Mouse (Mus musculus): ENCODE results near the gene Olfr1242. TPM values are rescaled to one million over a fixed set of nuclear protein-coding genes. Genes with fewer than 3 reads are reported as not detected.

Gene Olfr1242
- total RNA-seq (2014; rRNA removed) (not detected in 2 replicates), polyA plus RNA-seq (2015; fragmentation: Nextera tagmentation; extraction: Ambion mirVana) (not detected in 2 replicates)

DNA sequence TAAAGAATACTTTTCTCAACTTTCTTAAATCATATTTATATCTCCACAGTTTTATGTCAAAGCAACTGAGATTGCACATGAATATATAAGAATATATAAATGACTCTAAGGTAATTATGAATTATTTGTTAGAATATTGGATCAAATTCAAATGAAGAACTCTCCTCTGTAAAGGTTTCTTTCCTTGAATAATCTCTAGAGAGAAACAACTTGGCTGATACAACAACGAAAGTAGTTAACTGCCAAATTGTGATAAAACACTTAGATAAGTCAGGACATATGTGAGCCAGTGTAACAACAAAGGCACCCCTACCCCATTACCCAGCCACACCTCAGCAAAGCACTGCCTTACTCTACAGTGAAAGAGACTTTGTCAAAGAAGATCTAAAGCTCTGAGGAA, at the start of gene Olfr1242:
TSS of gene Olfr1242 (minus strand) at position 101 of the 400 bp plus-strand sequence.
- no peak within 1 kb of the TSS for H3K9ac ChIP-seq
- no peaks in the 10 kb centered on the region for H3K9me3 ChIP-seq (ENCODE audit: low read length)
- no peaks in the 10 kb centered on the region for H3K4me1 ChIP-seq (ENCODE audit: insufficient read depth)
- H3K36me3 ChIP-seq (ENCODE audit: insufficient read depth), result no peaks in the 10 kb centered on the region
- no peak within 1 kb of the TSS for H3K4me3 ChIP-seq (ENCODE audit: low read depth, low read length)
- no peak within 1 kb of the TSS for H3K4me2 ChIP-seq (ENCODE audit: low read depth)
- 90% methylated on average over 1 of the region's 1 CpGs for WGBS
- H3K27ac ChIP-seq (ENCODE audit: low read depth, low read length), result no peak within 1 kb of the TSS
- DNase-seq, result no peak
- ATAC-seq, result no peak
- no peaks in the 10 kb centered on the region for H3K27me3 ChIP-seq (ENCODE audit: insufficient read depth, low read length)
- no peak for TF ChIP-seq CTCF (IDR thresholded peaks at IDR 0.05; ENCODE audit: low read depth)

DNA sequence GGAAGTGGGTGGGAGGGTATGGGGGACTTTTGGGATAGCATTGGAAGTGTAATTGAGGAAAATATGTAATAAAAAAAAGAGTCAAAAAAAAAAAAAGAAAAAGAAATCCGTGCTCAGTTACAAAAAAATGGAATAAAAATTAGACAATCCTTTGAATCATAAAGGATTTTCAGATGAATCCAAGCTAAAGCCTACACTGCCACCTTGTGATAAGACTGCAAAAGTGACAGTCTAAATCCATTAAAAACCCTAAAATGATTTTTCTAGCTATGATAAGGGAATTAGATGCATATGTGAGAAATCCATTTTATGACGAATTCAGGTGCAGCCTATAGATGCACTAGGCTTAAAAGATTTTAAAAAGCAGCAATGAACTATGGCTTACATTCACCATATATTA, 46.4 kb upstream of the Olfr1242 start:
- no peaks in the 10 kb centered on the region for H3K27me3 ChIP-seq (ENCODE audit: insufficient read depth, low read length)
- H3K4me2 ChIP-seq (ENCODE audit: low read depth), result no peak overlapping the region
- H3K4me1 ChIP-seq (ENCODE audit: insufficient read depth), result no peaks in the 10 kb centered on the region
- no peak overlapping the region for H3K4me3 ChIP-seq (ENCODE audit: low read depth, low read length)
- DNase-seq, result peak; percentile 54
- H3K9ac ChIP-seq, result no peak overlapping the region
- TF ChIP-seq CTCF (IDR thresholded peaks at IDR 0.05; ENCODE audit: low read depth), result peak; percentile 67
- H3K9me3 ChIP-seq (ENCODE audit: low read length), result no peaks in the 10 kb centered on the region
- WGBS, result 52% methylated on average over 2 of the region's 2 CpGs
- ATAC-seq, result no peak
- no peaks in the 10 kb centered on the region for H3K36me3 ChIP-seq (ENCODE audit: insufficient read depth)
- H3K27ac ChIP-seq (ENCODE audit: low read depth, low read length), result no peak overlapping the region

DNA sequence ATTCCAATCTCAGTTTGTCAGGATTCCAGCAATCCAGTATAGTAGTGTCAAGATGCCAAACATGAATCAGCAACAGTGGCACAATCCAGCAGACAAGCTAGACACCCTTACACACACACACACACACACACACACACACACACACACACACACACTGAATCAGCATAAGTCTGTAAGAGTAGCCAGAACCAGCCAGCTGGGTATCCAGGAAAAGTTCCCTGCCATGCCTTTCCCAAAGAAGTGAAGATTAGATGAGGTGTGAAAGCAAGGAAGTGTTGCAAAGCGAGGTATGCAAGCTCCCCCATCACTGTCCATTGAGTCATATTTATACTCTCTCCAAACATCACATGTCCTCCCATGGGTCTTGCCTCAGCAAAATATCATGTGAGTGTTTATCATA, 41.8 kb upstream of the Olfr1242 start:
- H3K27ac ChIP-seq (ENCODE audit: low read depth, low read length), result no peak overlapping the region
- DNase-seq, result no peak
- no peak for TF ChIP-seq CTCF (IDR thresholded peaks at IDR 0.05; ENCODE audit: low read depth)
- no peaks in the 10 kb centered on the region for H3K36me3 ChIP-seq (ENCODE audit: insufficient read depth)
- ATAC-seq, result no peak
- 85% methylated on average over 1 of the region's 1 CpGs for WGBS
- H3K4me1 ChIP-seq (ENCODE audit: insufficient read depth), result no peaks in the 10 kb centered on the region
- no peak overlapping the region for H3K9ac ChIP-seq
- H3K4me3 ChIP-seq (ENCODE audit: low read depth, low read length), result no peak overlapping the region
- H3K9me3 ChIP-seq (ENCODE audit: low read length), result no peaks in the 10 kb centered on the region
- H3K27me3 ChIP-seq (ENCODE audit: insufficient read depth, low read length), result no peaks in the 10 kb centered on the region
- no peak overlapping the region for H3K4me2 ChIP-seq (ENCODE audit: low read depth)

DNA sequence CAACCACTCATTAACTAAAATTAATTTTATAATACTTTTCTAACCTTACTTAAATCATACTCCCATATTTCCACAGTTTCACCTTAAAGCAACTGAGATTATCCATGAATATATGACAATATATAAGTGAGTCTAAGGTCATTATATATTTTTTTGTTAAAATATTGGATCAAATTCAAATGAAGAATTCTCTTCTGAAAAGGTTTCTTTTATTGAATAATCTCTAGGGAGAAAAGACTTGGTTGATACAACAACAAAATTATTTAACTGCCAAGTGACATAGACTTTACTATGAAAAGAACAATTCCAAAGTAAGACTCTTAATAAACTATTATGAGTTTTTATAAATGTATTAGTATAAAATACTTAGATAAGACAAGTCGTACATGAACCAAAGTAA, 33.3 kb upstream of the Olfr1242 start, which contains the start of gene Olfr1243:
TSS of gene Olfr1243 (minus strand) at position 101 of the 400 bp plus-strand sequence.
- no peak for DNase-seq
- Histone ChIP-seq H3K9ac (no peak within 1 kb of the TSS), H3K4me3 (ENCODE audit: low read depth, low read length) (no peak within 1 kb of the TSS), H3K4me2 (ENCODE audit: low read depth) (no peak within 1 kb of the TSS), H3K9me3 (ENCODE audit: low read length) (no peaks in the 10 kb centered on the region), H3K27ac (ENCODE audit: low read depth, low read length) (no peak within 1 kb of the TSS), H3K36me3 (ENCODE audit: insufficient read depth) (no peaks in the 10 kb centered on the region), H3K27me3 (ENCODE audit: insufficient read depth, low read length) (no peaks in the 10 kb centered on the region), H3K4me1 (ENCODE audit: insufficient read depth) (no peaks in the 10 kb centered on the region)
- WGBS, result 92% methylated on average over 1 of the region's 1 CpGs
- TF ChIP-seq CTCF (IDR thresholded peaks at IDR 0.05; ENCODE audit: low read depth), result no peak
- ATAC-seq, result no peak

DNA sequence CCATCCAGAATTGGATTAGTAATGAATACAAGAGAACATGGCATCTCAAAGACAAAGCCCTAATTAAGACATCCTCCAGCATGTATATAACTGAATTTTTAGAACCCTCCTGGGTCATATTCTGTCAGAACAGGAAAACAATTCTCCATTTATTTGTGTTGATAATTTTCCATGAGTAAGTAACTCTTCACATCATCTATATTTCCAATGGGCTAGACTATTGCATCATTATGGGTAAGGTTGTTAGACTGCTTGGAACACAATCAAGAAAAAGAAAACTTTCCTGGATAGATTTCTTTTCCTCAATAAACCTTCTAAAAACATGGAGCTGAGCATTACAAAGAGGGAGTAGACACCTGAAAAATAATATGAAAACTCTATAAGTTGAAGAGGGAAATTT, 11.1 kb downstream of the Olfr1242 start, which contains the start of gene Olfr1241:
TSS of gene Olfr1241 (minus strand) at position 101 of the 400 bp plus-strand sequence.
- Histone ChIP-seq H3K9me3 (ENCODE audit: low read length) (no peaks in the 10 kb centered on the region), H3K27ac (ENCODE audit: low read depth, low read length) (no peak within 1 kb of the TSS), H3K4me1 (ENCODE audit: insufficient read depth) (no peaks in the 10 kb centered on the region), H3K4me2 (ENCODE audit: low read depth) (no peak within 1 kb of the TSS), H3K4me3 (ENCODE audit: low read depth, low read length) (no peak within 1 kb of the TSS), H3K36me3 (ENCODE audit: insufficient read depth) (no peaks in the 10 kb centered on the region), H3K9ac (no peak within 1 kb of the TSS), H3K27me3 (ENCODE audit: insufficient read depth, low read length) (no peaks in the 10 kb centered on the region)
- no peak for DNase-seq
- TF ChIP-seq CTCF (IDR thresholded peaks at IDR 0.05; ENCODE audit: low read depth), result no peak
- ATAC-seq, result no peak

DNA sequence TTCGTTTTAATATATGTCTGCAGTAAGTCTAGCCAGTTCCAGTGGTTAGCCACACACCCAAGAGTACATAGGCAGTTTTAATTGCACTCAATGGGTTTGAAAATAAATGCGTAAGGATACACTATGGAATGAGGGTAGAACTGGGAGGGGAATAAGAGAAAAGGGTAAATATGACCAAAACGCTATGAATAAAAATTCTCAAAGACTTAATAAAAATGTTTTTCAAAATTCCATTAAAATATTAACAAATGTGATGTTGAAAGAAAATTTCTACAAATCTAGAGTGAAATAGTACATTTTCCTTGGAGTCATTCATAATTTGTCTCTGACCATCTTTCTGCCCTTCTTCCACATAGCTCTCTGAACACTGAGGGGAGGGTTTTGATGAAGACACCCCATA, 55.2 kb downstream of the Olfr1242 start, which contains the start of gene Olfr1240:
TSS of gene Olfr1240 (minus strand) at position 101 of the 400 bp plus-strand sequence.
- Histone ChIP-seq H3K27me3 (ENCODE audit: insufficient read depth, low read length) (no peaks in the 10 kb centered on the region), H3K27ac (ENCODE audit: low read depth, low read length) (no peak within 1 kb of the TSS), H3K36me3 (ENCODE audit: insufficient read depth) (no peaks in the 10 kb centered on the region), H3K9ac (no peak within 1 kb of the TSS), H3K4me1 (ENCODE audit: insufficient read depth) (no peaks in the 10 kb centered on the region), H3K4me3 (ENCODE audit: low read depth, low read length) (no peak within 1 kb of the TSS), H3K4me2 (ENCODE audit: low read depth) (no peak within 1 kb of the TSS), H3K9me3 (ENCODE audit: low read length) (no peaks in the 10 kb centered on the region)
- WGBS, result 90% methylated on average over 3 of the region's 3 CpGs
- TF ChIP-seq CTCF (IDR thresholded peaks at IDR 0.05; ENCODE audit: low read depth), result no peak
- DNase-seq (no peak), ATAC-seq (no peak)

Other genes starting within 250 kb of the Olfr1242 start
- not detected in 2 replicates for gene Olfr1228, start 244.3 kb downstream of the Olfr1242 start, total RNA-seq (2014; rRNA removed)
- gene Olfr1228, start 244.3 kb downstream of the Olfr1242 start, polyA plus RNA-seq (2015; fragmentation: Nextera tagmentation; extraction: Ambion mirVana), result not detected in 2 replicates
- gene Olfr1229, start 210.3 kb downstream of the Olfr1242 start, total RNA-seq (2014; rRNA removed), result not detected in 2 replicates
- gene Olfr1229, start 210.3 kb downstream of the Olfr1242 start, polyA plus RNA-seq (2015; fragmentation: Nextera tagmentation; extraction: Ambion mirVana), result not detected in 2 replicates
- gene Olfr1230, start 201.1 kb downstream of the Olfr1242 start, total RNA-seq (2014; rRNA removed), result not detected in 2 replicates
- gene Olfr1230, start 201.1 kb downstream of the Olfr1242 start, polyA plus RNA-seq (2015; fragmentation: Nextera tagmentation; extraction: Ambion mirVana), result not detected in 2 replicates
- not detected in 2 replicates for gene Olfr1231, start 191.3 kb downstream of the Olfr1242 start, total RNA-seq (2014; rRNA removed)
- not detected in 2 replicates for gene Olfr1231, start 191.3 kb downstream of the Olfr1242 start, polyA plus RNA-seq (2015; fragmentation: Nextera tagmentation; extraction: Ambion mirVana)
- gene Olfr1232, start 168.7 kb downstream of the Olfr1242 start, total RNA-seq (2014; rRNA removed), result not detected in 2 replicates
- not detected in 2 replicates for gene Olfr1232, start 168.7 kb downstream of the Olfr1242 start, polyA plus RNA-seq (2015; fragmentation: Nextera tagmentation; extraction: Ambion mirVana)
- not detected in 2 replicates for gene Olfr1233, start 155.9 kb downstream of the Olfr1242 start, total RNA-seq (2014; rRNA removed)
- not detected in 2 replicates for gene Olfr1233, start 155.9 kb downstream of the Olfr1242 start, polyA plus RNA-seq (2015; fragmentation: Nextera tagmentation; extraction: Ambion mirVana)
- not detected in 2 replicates for gene Olfr1234, start 133.5 kb downstream of the Olfr1242 start, total RNA-seq (2014; rRNA removed)
- gene Olfr1234, start 133.5 kb downstream of the Olfr1242 start, polyA plus RNA-seq (2015; fragmentation: Nextera tagmentation; extraction: Ambion mirVana), result not detected in 2 replicates
- gene Olfr1238, start 88.7 kb downstream of the Olfr1242 start, total RNA-seq (2014; rRNA removed), result not detected in 2 replicates
- not detected in 2 replicates for gene Olfr1238, start 88.7 kb downstream of the Olfr1242 start, polyA plus RNA-seq (2015; fragmentation: Nextera tagmentation; extraction: Ambion mirVana)
- not detected in 2 replicates for gene Olfr1239, start 77.9 kb downstream of the Olfr1242 start, total RNA-seq (2014; rRNA removed)
- not detected in 2 replicates for gene Olfr1239, start 77.9 kb downstream of the Olfr1242 start, polyA plus RNA-seq (2015; fragmentation: Nextera tagmentation; extraction: Ambion mirVana)
- gene Olfr1240, start 55.3 kb downstream of the Olfr1242 start, total RNA-seq (2014; rRNA removed), result not detected in 2 replicates
- not detected in 2 replicates for gene Olfr1240, start 55.3 kb downstream of the Olfr1242 start, polyA plus RNA-seq (2015; fragmentation: Nextera tagmentation; extraction: Ambion mirVana)
- gene Olfr1241, start 11.2 kb downstream of the Olfr1242 start, total RNA-seq (2014; rRNA removed), result not detected in 2 replicates
- not detected in 2 replicates for gene Olfr1241, start 11.2 kb downstream of the Olfr1242 start, polyA plus RNA-seq (2015; fragmentation: Nextera tagmentation; extraction: Ambion mirVana)
- gene Olfr1243, start 33.2 kb upstream of the Olfr1242 start, total RNA-seq (2014; rRNA removed), result not detected in 2 replicates
- gene Olfr1243, start 33.2 kb upstream of the Olfr1242 start, polyA plus RNA-seq (2015; fragmentation: Nextera tagmentation; extraction: Ambion mirVana), result not detected in 2 replicates
- not detected in 2 replicates for gene Olfr1245, start 80.1 kb upstream of the Olfr1242 start, total RNA-seq (2014; rRNA removed)
- not detected in 2 replicates for gene Olfr1245, start 80.1 kb upstream of the Olfr1242 start, polyA plus RNA-seq (2015; fragmentation: Nextera tagmentation; extraction: Ambion mirVana)
- gene Olfr1246, start 94.8 kb upstream of the Olfr1242 start, total RNA-seq (2014; rRNA removed), result not detected in 2 replicates
- gene Olfr1246, start 94.8 kb upstream of the Olfr1242 start, polyA plus RNA-seq (2015; fragmentation: Nextera tagmentation; extraction: Ambion mirVana), result not detected in 2 replicates
- not detected in 2 replicates for gene Olfr1247, start 115.8 kb upstream of the Olfr1242 start, total RNA-seq (2014; rRNA removed)
- gene Olfr1247, start 115.8 kb upstream of the Olfr1242 start, polyA plus RNA-seq (2015; fragmentation: Nextera tagmentation; extraction: Ambion mirVana), result not detected in 2 replicates
- not detected in 2 replicates for gene Olfr1248, start 119.9 kb upstream of the Olfr1242 start, total RNA-seq (2014; rRNA removed)
- not detected in 2 replicates for gene Olfr1248, start 119.9 kb upstream of the Olfr1242 start, polyA plus RNA-seq (2015; fragmentation: Nextera tagmentation; extraction: Ambion mirVana)
- not detected in 2 replicates for gene Olfr1249, start 136.6 kb upstream of the Olfr1242 start, total RNA-seq (2014; rRNA removed)
- gene Olfr1249, start 136.6 kb upstream of the Olfr1242 start, polyA plus RNA-seq (2015; fragmentation: Nextera tagmentation; extraction: Ambion mirVana), result not detected in 2 replicates
- not detected in 2 replicates for gene Olfr1250, start 163.1 kb upstream of the Olfr1242 start, total RNA-seq (2014; rRNA removed)
- not detected in 2 replicates for gene Olfr1250, start 163.1 kb upstream of the Olfr1242 start, polyA plus RNA-seq (2015; fragmentation: Nextera tagmentation; extraction: Ambion mirVana)
- gene Olfr1251, start 173.6 kb upstream of the Olfr1242 start, total RNA-seq (2014; rRNA removed), result not detected in 2 replicates
- gene Olfr1251, start 173.6 kb upstream of the Olfr1242 start, polyA plus RNA-seq (2015; fragmentation: Nextera tagmentation; extraction: Ambion mirVana), result not detected in 2 replicates
- gene Olfr1252, start 226.7 kb upstream of the Olfr1242 start, total RNA-seq (2014; rRNA removed), result not detected in 2 replicates
- gene Olfr1252, start 226.7 kb upstream of the Olfr1242 start, polyA plus RNA-seq (2015; fragmentation: Nextera tagmentation; extraction: Ambion mirVana), result not detected in 2 replicates